Mouse (Mus musculus): ENCODE data around the gene H2-DMb1. TPM values are rescaled to one million over a fixed set of nuclear protein-coding genes. Genes with fewer than 3 reads are reported as not detected.

H2-DMb1 gene
- polyA plus RNA-seq, 1 experiment = 322 TPM

GRCm38 (mm10) chr17:34128264-34128937 lies 24.5 kb upstream of the H2-DMb1 start:
- Histone ChIP-seq H3K27ac (ENCODE audit: insufficient read depth, low read length) (peak overlapping the region; percentile 65), H3K4me1 (ENCODE audit: control insufficient read depth, insufficient read depth, insufficient read length) (peaks cover 41% of the 10 kb centered on the region; the same call in 1 of the 2 replicates), H3K36me3 (ENCODE audit: control insufficient read depth, insufficient read depth, low read length) (no peaks in the 10 kb centered on the region), H3K27me3 (ENCODE audit: control insufficient read depth, insufficient read depth, low read length) (no peaks in the 10 kb centered on the region), H3K4me3 (ENCODE audit: extremely low read depth, insufficient read depth, insufficient read length) (peak overlapping the region; percentile 54)
- TF ChIP-seq CTCF (IDR thresholded peaks at IDR 0.05; ENCODE audit: extremely low read depth, insufficient read depth, insufficient read length, insufficient replicate concordance) = peak; percentile 4; the same call in 1 of the 2 replicates
- TF ChIP-seq POLR2A (IDR thresholded peaks at IDR 0.05; ENCODE audit: low read depth, low read length) = no peak
- no peak for DNase-seq (ENCODE audit: low read depth in 1 of 2, low spot score in 2 of 2)
- 53% methylated on average over 13 of the region's 13 CpGs for WGBS

GRCm38 (mm10) chr17:34128944-34129791 lies 23.7 kb upstream of the H2-DMb1 start:
- Histone ChIP-seq H3K27me3 (ENCODE audit: control insufficient read depth, insufficient read depth, low read length) (no peaks in the 10 kb centered on the region), H3K36me3 (ENCODE audit: control insufficient read depth, insufficient read depth, low read length) (no peaks in the 10 kb centered on the region), H3K4me1 (ENCODE audit: control insufficient read depth, insufficient read depth, insufficient read length) (peaks cover 33% of the 10 kb centered on the region; the same call in 1 of the 2 replicates), H3K4me3 (ENCODE audit: extremely low read depth, insufficient read depth, insufficient read length) (peak overlapping the region; percentile 54), H3K27ac (ENCODE audit: insufficient read depth, low read length) (peak overlapping the region; percentile 65)
- 22% methylated on average over 18 of the region's 18 CpGs for WGBS
- TF ChIP-seq POLR2A (IDR thresholded peaks at IDR 0.05; ENCODE audit: low read depth, low read length) (no peak), CTCF (IDR thresholded peaks at IDR 0.05; ENCODE audit: extremely low read depth, insufficient read depth, insufficient read length, insufficient replicate concordance) (no peak)
- DNase-seq (ENCODE audit: low read depth in 1 of 2, low spot score in 2 of 2) = no peak

- no peaks in the 10 kb centered on the region for H3K27me3 ChIP-seq (ENCODE audit: control insufficient read depth, insufficient read depth, low read length)
- WGBS = 70% methylated on average over 19 of the region's 19 CpGs
- DNase-seq (ENCODE audit: low read depth in 1 of 2, low spot score in 2 of 2) = no peak
- TF ChIP-seq CTCF (IDR thresholded peaks at IDR 0.05; ENCODE audit: extremely low read depth, insufficient read depth, insufficient read length, insufficient replicate concordance) = no peak
- no peak for TF ChIP-seq POLR2A (IDR thresholded peaks at IDR 0.05; ENCODE audit: low read depth, low read length)
- no peak overlapping the region for H3K4me3 ChIP-seq (ENCODE audit: extremely low read depth, insufficient read depth, insufficient read length)
- H3K36me3 ChIP-seq (ENCODE audit: control insufficient read depth, insufficient read depth, low read length) = no peaks in the 10 kb centered on the region
- no peak overlapping the region for H3K27ac ChIP-seq (ENCODE audit: insufficient read depth, low read length)
- peaks cover 31% of the 10 kb centered on the region; the same call in 1 of the 2 replicates for H3K4me1 ChIP-seq (ENCODE audit: control insufficient read depth, insufficient read depth, insufficient read length)
Measured at GRCm38 (mm10) chr17:34130073-34130947, 22.6 kb upstream of the H2-DMb1 start.

GRCm38 (mm10) chr17:34131911-34132310 lies 21.0 kb upstream of the H2-DMb1 start:
- no peaks in the 10 kb centered on the region for H3K27me3 ChIP-seq (ENCODE audit: control insufficient read depth, insufficient read depth, low read length)
- H3K36me3 ChIP-seq (ENCODE audit: control insufficient read depth, insufficient read depth, low read length) = no peaks in the 10 kb centered on the region
- TF ChIP-seq POLR2A (IDR thresholded peaks at IDR 0.05; ENCODE audit: low read depth, low read length) (no peak), CTCF (IDR thresholded peaks at IDR 0.05; ENCODE audit: extremely low read depth, insufficient read depth, insufficient read length, insufficient replicate concordance) (no peak)
- 90% methylated on average over 7 of the region's 7 CpGs for WGBS
- no peak overlapping the region for H3K27ac ChIP-seq (ENCODE audit: insufficient read depth, low read length)
- no peak overlapping the region for H3K4me3 ChIP-seq (ENCODE audit: extremely low read depth, insufficient read depth, insufficient read length)
- H3K4me1 ChIP-seq (ENCODE audit: control insufficient read depth, insufficient read depth, insufficient read length) = peaks cover 29% of the 10 kb centered on the region; the same call in 1 of the 2 replicates
- DNase-seq (ENCODE audit: low read depth in 1 of 2, low spot score in 2 of 2) = no peak

- WGBS = 82% methylated on average over 11 of the region's 11 CpGs
- H3K4me1 ChIP-seq (ENCODE audit: control insufficient read depth, insufficient read depth, insufficient read length) = peaks cover 18% of the 10 kb centered on the region; the same call in 1 of the 2 replicates
- H3K27ac ChIP-seq (ENCODE audit: insufficient read depth, low read length) = no peak overlapping the region
- H3K27me3 ChIP-seq (ENCODE audit: control insufficient read depth, insufficient read depth, low read length) = no peaks in the 10 kb centered on the region
- H3K4me3 ChIP-seq (ENCODE audit: extremely low read depth, insufficient read depth, insufficient read length) = no peak overlapping the region
- H3K36me3 ChIP-seq (ENCODE audit: control insufficient read depth, insufficient read depth, low read length) = peaks cover 12% of the 10 kb centered on the region
- DNase-seq (ENCODE audit: low read depth in 1 of 2, low spot score in 2 of 2) = no peak
- TF ChIP-seq POLR2A (IDR thresholded peaks at IDR 0.05; ENCODE audit: low read depth, low read length) (no peak), CTCF (IDR thresholded peaks at IDR 0.05; ENCODE audit: extremely low read depth, insufficient read depth, insufficient read length, insufficient replicate concordance) (no peak)
Measured at GRCm38 (mm10) chr17:34133289-34133688, 19.6 kb upstream of the H2-DMb1 start.

GRCm38 (mm10) chr17:34134451-34134850 lies 18.4 kb upstream of the H2-DMb1 start:
- TF ChIP-seq POLR2A (IDR thresholded peaks at IDR 0.05; ENCODE audit: low read depth, low read length) (no peak), CTCF (IDR thresholded peaks at IDR 0.05; ENCODE audit: extremely low read depth, insufficient read depth, insufficient read length, insufficient replicate concordance) (no peak)
- no peaks in the 10 kb centered on the region for H3K27me3 ChIP-seq (ENCODE audit: control insufficient read depth, insufficient read depth, low read length)
- no peak for DNase-seq (ENCODE audit: low read depth in 1 of 2, low spot score in 2 of 2)
- H3K27ac ChIP-seq (ENCODE audit: insufficient read depth, low read length) = no peak overlapping the region
- peaks cover 23% of the 10 kb centered on the region for H3K36me3 ChIP-seq (ENCODE audit: control insufficient read depth, insufficient read depth, low read length)
- WGBS = 78% methylated on average over 3 of the region's 3 CpGs
- peaks cover 8% of the 10 kb centered on the region; the same call in 1 of the 2 replicates for H3K4me1 ChIP-seq (ENCODE audit: control insufficient read depth, insufficient read depth, insufficient read length)
- H3K4me3 ChIP-seq (ENCODE audit: extremely low read depth, insufficient read depth, insufficient read length) = no peak overlapping the region
